Mouse (Mus musculus): ENCODE results near the gene Mrpl19. TPM values are rescaled to one million over a fixed set of nuclear protein-coding genes. Genes with fewer than 3 reads are reported as not detected.
A peak's percentile ranks its signal among the peaks of the same experiment; 100 is the strongest.

Gene Mrpl19
- polyA plus RNA-seq (2015; fragmentation: Nextera tagmentation; extraction: Ambion mirVana) = 58.2 and 59.9 TPM in 2 replicates

DNA sequence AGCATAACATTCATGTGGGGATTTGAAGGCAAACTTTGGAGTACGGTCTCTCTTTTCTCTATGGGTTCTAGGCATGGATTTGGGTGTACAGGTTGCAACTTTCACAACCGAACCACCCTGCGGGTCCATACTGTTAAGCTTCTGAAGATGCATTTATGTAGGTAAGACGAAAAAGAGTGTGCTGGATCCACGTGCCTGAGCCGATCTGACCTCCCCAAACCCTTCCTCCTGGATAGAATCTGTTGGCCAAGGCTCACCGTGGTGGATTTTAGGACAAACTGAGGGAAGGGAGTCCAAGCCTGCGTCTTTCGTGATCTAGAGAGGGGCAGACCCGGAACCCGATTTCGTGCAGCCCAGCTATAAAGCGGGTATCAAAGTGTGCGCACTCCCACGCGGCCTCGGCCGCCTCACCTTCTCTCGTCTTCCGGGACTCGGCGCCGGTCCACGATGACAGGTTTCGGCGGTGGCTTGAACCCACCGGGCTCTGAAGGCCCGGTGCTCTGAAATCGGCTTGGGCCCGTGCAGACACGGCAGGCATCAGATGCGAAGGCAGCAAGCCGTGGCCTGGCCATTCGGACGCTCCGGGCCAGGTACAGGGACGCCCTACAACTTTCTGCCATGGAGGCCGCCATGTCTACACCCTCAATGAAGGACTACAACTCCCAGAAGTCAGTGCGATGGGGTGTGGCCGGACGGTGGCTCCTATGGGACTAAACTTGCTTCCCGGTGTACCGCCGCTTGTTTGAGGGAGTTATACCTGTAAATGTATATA is at the start of gene Mrpl19:
TSS of gene Mrpl19 (minus strand) at position 663 of the 772 bp plus-strand sequence.
- under 1% methylated on average over 44 of the region's 44 CpGs for WGBS
- H3K9ac ChIP-seq = peak within 1 kb of the TSS; percentile 80
- H3K4me2 ChIP-seq (replicated peaks) = peak within 1 kb of the TSS; percentile 69
- peaks cover 5% of the 10 kb centered on the region; the same call in 1 of the 2 replicates for H3K4me1 ChIP-seq (replicated peaks)
- no peak within 1 kb of the TSS for H3K27ac ChIP-seq
- no peaks in the 10 kb centered on the region for H3K9me3 ChIP-seq
- peak within 1 kb of the TSS; percentile 90 for H3K4me3 ChIP-seq (replicated peaks)
- no peaks in the 10 kb centered on the region for H3K27me3 ChIP-seq (replicated peaks)
- peaks cover 13% of the 10 kb centered on the region for H3K36me3 ChIP-seq
- ATAC-seq = peak; percentile 98

DNA sequence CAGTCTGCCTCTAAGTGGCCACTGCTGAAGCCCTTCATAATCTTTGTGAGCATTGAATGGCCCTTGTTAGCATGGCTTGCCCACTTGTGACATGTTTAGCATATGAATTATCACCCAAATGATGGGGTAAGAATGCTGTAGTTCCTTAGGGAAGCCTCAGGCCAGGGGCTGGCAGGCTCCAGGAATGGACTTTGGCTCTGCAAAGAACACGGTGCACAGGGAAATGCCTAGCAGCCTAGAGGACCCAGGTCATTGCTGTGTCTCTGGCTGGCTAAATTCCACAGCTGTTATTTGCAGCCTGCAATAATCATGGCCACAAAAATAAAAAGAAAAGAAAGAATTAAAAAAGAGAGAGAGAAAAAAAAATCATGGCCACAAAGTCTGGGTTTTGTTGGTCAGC is 46.6 kb upstream of the Mrpl19 start:
- Histone ChIP-seq H3K27ac (no peak overlapping the region), H3K9me3 (no peaks in the 10 kb centered on the region), H3K4me3 (replicated peaks) (no peak overlapping the region), H3K27me3 (replicated peaks) (no peaks in the 10 kb centered on the region), H3K4me2 (replicated peaks) (no peak overlapping the region), H3K4me1 (replicated peaks) (no peaks in the 10 kb centered on the region), H3K9ac (no peak overlapping the region), H3K36me3 (no peaks in the 10 kb centered on the region)
- ATAC-seq = no peak
- WGBS = 44% methylated on average over 1 of the region's 1 CpGs

- Histone ChIP-seq H3K9me3 (no peaks in the 10 kb centered on the region), H3K36me3 (no peaks in the 10 kb centered on the region), H3K9ac (no peak overlapping the region), H3K4me3 (replicated peaks) (no peak overlapping the region), H3K27me3 (replicated peaks) (no peaks in the 10 kb centered on the region), H3K27ac (no peak overlapping the region), H3K4me2 (replicated peaks) (no peak overlapping the region), H3K4me1 (replicated peaks) (0 out of 2 replicates have a peak, but pooled peaks cover 7% of the 10 kb centered on the region)
- no peak for ATAC-seq
- 53% methylated on average over 20 of the region's 20 CpGs for WGBS
Observed at GRCm38 (mm10) chr6:81990049-81990810, 24.5 kb upstream of the Mrpl19 start.

- WGBS = 93% methylated on average over 5 of the region's 5 CpGs
Observed at GRCm38 (mm10) chr6:81988341-81988740, 22.6 kb upstream of the Mrpl19 start.

DNA sequence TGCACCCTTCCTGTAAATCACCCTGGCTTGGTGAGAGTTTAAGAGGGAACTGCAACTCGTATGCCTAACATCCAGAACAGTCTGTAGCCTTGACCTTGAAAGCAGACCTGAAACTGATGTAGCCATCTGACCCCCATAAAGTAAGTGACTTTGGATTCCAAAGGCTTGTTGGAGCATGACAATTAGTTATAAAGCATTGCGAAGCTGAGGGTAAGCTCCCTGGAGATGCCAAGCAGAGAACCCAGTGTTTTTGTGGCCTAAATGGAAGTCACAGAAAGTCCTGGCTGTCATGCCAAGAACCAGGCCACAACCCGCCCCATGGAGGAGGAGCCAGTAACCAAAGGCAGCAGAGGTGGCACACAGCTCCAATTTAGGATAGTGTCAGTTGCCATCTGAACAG is 21.8 kb upstream of the Mrpl19 start:
- H3K4me1 ChIP-seq (replicated peaks) = 0 out of 2 replicates have a peak, but pooled peaks cover 7% of the 10 kb centered on the region

More at GRCm38 (mm10) chr6:81988341-81988740, 22.6 kb upstream of the Mrpl19 start:
- 0 out of 2 replicates have a peak, but pooled peaks cover 7% of the 10 kb centered on the region for H3K4me1 ChIP-seq (replicated peaks)
- no peak overlapping the region for H3K4me2 ChIP-seq (replicated peaks)
- H3K9me3 ChIP-seq = no peaks in the 10 kb centered on the region
- no peak overlapping the region for H3K9ac ChIP-seq
- no peak overlapping the region for H3K4me3 ChIP-seq (replicated peaks)
- no peak overlapping the region for H3K27ac ChIP-seq
- H3K36me3 ChIP-seq = no peaks in the 10 kb centered on the region
- no peaks in the 10 kb centered on the region for H3K27me3 ChIP-seq (replicated peaks)
- no peak for ATAC-seq

GRCm38 (mm10) chr6:81987010-81987409 is 21.3 kb upstream of the Mrpl19 start:
- Histone ChIP-seq H3K4me3 (replicated peaks) (no peak overlapping the region), H3K9me3 (no peaks in the 10 kb centered on the region), H3K4me2 (replicated peaks) (no peak overlapping the region), H3K27me3 (replicated peaks) (no peaks in the 10 kb centered on the region), H3K4me1 (replicated peaks) (0 out of 2 replicates have a peak, but pooled peaks cover 7% of the 10 kb centered on the region), H3K36me3 (no peaks in the 10 kb centered on the region), H3K27ac (no peak overlapping the region), H3K9ac (no peak overlapping the region)
- WGBS = 0% methylated on average over 9 of the region's 9 CpGs
- peak; percentile 82 for ATAC-seq

More for the DNA sequence above, 21.8 kb upstream of the Mrpl19 start:
- ATAC-seq = no peak
- no peak overlapping the region for H3K4me3 ChIP-seq (replicated peaks)
- no peak overlapping the region for H3K27ac ChIP-seq
- no peaks in the 10 kb centered on the region for H3K9me3 ChIP-seq
- 80% methylated on average over 3 of the region's 3 CpGs for WGBS
- no peak overlapping the region for H3K4me2 ChIP-seq (replicated peaks)
- no peak overlapping the region for H3K9ac ChIP-seq
- H3K36me3 ChIP-seq = no peaks in the 10 kb centered on the region
- H3K27me3 ChIP-seq (replicated peaks) = no peaks in the 10 kb centered on the region

DNA sequence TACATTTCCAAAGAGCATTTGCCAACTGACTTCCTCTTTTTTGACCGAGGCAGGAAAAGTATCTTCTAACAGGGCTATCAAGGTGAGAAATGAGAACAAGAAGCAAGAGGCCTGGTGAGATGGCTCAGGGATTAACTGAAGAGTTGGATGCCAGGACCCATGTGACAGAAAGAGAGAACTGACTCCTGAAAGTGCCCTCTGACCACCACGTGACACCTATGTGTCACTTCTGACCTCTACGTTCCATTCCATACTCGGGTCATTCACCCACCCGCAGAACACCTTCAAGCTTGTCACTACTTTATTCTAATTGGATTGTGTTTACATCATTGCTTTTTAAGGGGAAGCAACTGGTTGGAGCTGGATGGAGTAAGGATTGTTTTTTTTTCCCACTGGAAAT is 20.8 kb upstream of the Mrpl19 start:
- Histone ChIP-seq H3K36me3 (no peaks in the 10 kb centered on the region), H3K27ac (no peak overlapping the region), H3K4me1 (replicated peaks) (0 out of 2 replicates have a peak, but pooled peaks cover 7% of the 10 kb centered on the region), H3K9me3 (no peaks in the 10 kb centered on the region), H3K9ac (no peak overlapping the region), H3K4me2 (replicated peaks) (no peak overlapping the region), H3K4me3 (replicated peaks) (no peak overlapping the region), H3K27me3 (replicated peaks) (no peaks in the 10 kb centered on the region)
- 39% methylated on average over 5 of the region's 5 CpGs for WGBS
- peak; percentile 16 for ATAC-seq

DNA sequence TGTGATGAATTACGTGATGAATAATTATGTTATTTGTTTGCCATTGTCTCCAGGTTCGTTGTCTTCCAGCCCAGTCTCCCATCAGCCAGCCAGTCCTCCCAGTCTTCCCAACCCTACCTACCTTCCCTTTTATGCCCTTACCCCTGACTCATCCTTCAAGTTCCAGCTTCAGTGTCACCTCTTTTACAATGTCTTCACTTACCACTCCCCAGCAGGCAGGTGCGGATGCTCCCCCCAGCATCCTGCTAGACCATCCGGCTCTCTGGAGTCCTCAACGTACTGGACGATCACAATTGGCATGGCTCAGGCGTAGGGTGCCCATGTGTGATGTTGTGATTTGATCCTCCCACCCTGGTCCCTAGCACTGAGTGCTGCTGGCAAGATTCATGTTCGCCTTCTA is 20.4 kb upstream of the Mrpl19 start:
- no peak overlapping the region for H3K4me2 ChIP-seq (replicated peaks)
- H3K4me1 ChIP-seq (replicated peaks) = 0 out of 2 replicates have a peak, but pooled peaks cover 7% of the 10 kb centered on the region
- H3K9me3 ChIP-seq = no peaks in the 10 kb centered on the region
- H3K27me3 ChIP-seq (replicated peaks) = no peaks in the 10 kb centered on the region
- H3K9ac ChIP-seq = no peak overlapping the region
- no peaks in the 10 kb centered on the region for H3K36me3 ChIP-seq
- H3K4me3 ChIP-seq (replicated peaks) = no peak overlapping the region
- no peak overlapping the region for H3K27ac ChIP-seq
- 89% methylated on average over 8 of the region's 8 CpGs for WGBS
- ATAC-seq = 0 out of 2 replicates have a peak, but pooled peaks have one; percentile 40

DNA sequence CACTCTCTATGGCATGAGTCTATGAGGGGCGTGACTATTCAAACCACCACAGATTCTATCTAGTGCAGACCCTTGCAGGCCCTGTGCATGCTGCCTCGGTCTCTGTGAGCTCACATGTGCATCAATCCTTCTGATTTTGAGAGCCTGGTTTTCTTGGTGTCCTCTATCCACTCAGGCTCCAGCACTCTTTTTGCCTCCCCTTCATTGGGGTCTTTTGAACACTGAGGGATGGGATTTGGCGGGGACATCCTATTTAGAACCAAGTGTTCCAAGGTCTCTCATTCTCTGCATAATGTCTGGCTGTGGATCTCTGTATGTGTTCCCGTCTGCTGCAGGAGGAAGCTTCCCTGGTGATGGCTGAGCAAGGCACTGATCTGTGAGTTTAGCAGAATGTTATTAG is 13.5 kb upstream of the Mrpl19 start:
- ATAC-seq = no peak
- H3K4me1 ChIP-seq (replicated peaks) = no peaks in the 10 kb centered on the region
- H3K27ac ChIP-seq = no peak overlapping the region
- H3K9me3 ChIP-seq = no peaks in the 10 kb centered on the region
- H3K9ac ChIP-seq = no peak overlapping the region
- WGBS = 89% methylated on average over 4 of the region's 4 CpGs
- no peaks in the 10 kb centered on the region for H3K36me3 ChIP-seq
- no peak overlapping the region for H3K4me2 ChIP-seq (replicated peaks)
- H3K4me3 ChIP-seq (replicated peaks) = no peak overlapping the region
- no peaks in the 10 kb centered on the region for H3K27me3 ChIP-seq (replicated peaks)

- WGBS = 35% methylated on average over 7 of the region's 7 CpGs
- H3K27ac ChIP-seq = no peak overlapping the region
- H3K9me3 ChIP-seq = no peaks in the 10 kb centered on the region
- no peak overlapping the region for H3K4me3 ChIP-seq (replicated peaks)
- H3K36me3 ChIP-seq = no peaks in the 10 kb centered on the region
- H3K4me2 ChIP-seq (replicated peaks) = no peak overlapping the region
- peak; percentile 55; the same call in 1 of the 2 replicates for ATAC-seq
- no peaks in the 10 kb centered on the region for H3K27me3 ChIP-seq (replicated peaks)
- no peak overlapping the region for H3K9ac ChIP-seq
- H3K4me1 ChIP-seq (replicated peaks) = no peaks in the 10 kb centered on the region
Observed at GRCm38 (mm10) chr6:81975971-81976621, 10.3 kb upstream of the Mrpl19 start.

GRCm38 (mm10) chr6:81972595-81972994 is 6.8 kb upstream of the Mrpl19 start:
- Histone ChIP-seq H3K4me2 (replicated peaks) (no peak overlapping the region), H3K27ac (no peak overlapping the region), H3K4me3 (replicated peaks) (no peak overlapping the region), H3K27me3 (replicated peaks) (no peaks in the 10 kb centered on the region), H3K9ac (no peak overlapping the region), H3K36me3 (no peaks in the 10 kb centered on the region), H3K4me1 (replicated peaks) (no peaks in the 10 kb centered on the region), H3K9me3 (no peaks in the 10 kb centered on the region)
- 79% methylated on average over 8 of the region's 8 CpGs for WGBS
- no peak for ATAC-seq

- WGBS = 84% methylated on average over 7 of the region's 7 CpGs
- no peak overlapping the region for H3K4me3 ChIP-seq (replicated peaks)
- no peaks in the 10 kb centered on the region for H3K36me3 ChIP-seq
- H3K9me3 ChIP-seq = no peaks in the 10 kb centered on the region
- H3K27ac ChIP-seq = no peak overlapping the region
- no peaks in the 10 kb centered on the region for H3K4me1 ChIP-seq (replicated peaks)
- no peak overlapping the region for H3K4me2 ChIP-seq (replicated peaks)
- no peak overlapping the region for H3K9ac ChIP-seq
- no peak for ATAC-seq
- H3K27me3 ChIP-seq (replicated peaks) = no peaks in the 10 kb centered on the region
Observed at GRCm38 (mm10) chr6:81971196-81971595, 5.4 kb upstream of the Mrpl19 start.
